Mouse (Mus musculus): ENCODE results near the gene Ndst4.

The Ndst4 gene

GRCm38 (mm10) chr3:125722953-125723352 lies 319.1 kb downstream of the Ndst4 start:
- DNase-seq (ENCODE audit: inconsistent age in 2 of 2, low spot score in 1 of 2): no peak

- no peak for DNase-seq (ENCODE audit: inconsistent age in 2 of 2, low spot score in 1 of 2)
Measured at GRCm38 (mm10) chr3:125734945-125735344, 331.1 kb downstream of the Ndst4 start.

GRCm38 (mm10) chr3:125744468-125745141 lies 340.7 kb downstream of the Ndst4 start:
- no peak for DNase-seq (ENCODE audit: inconsistent age in 2 of 2, low spot score in 1 of 2)

- DNase-seq (ENCODE audit: inconsistent age in 2 of 2, low spot score in 1 of 2): no peak
Measured at GRCm38 (mm10) chr3:125745142-125745496, 341.2 kb downstream of the Ndst4 start.

GRCm38 (mm10) chr3:125746367-125746766 lies 342.5 kb downstream of the Ndst4 start:
- DNase-seq (ENCODE audit: inconsistent age in 2 of 2, low spot score in 1 of 2): no peak

- DNase-seq (ENCODE audit: inconsistent age in 2 of 2, low spot score in 1 of 2): peak in 1 of 2 experiments; percentile 26
Measured at GRCm38 (mm10) chr3:125756911-125757310, 353.0 kb downstream of the Ndst4 start.

GRCm38 (mm10) chr3:125760711-125761110 lies 356.8 kb downstream of the Ndst4 start:
- no peak for DNase-seq (ENCODE audit: inconsistent age in 2 of 2, low spot score in 1 of 2)
